Mouse (Mus musculus) lung, adult 18-20 months (tissue): ENCODE results near the gene Zbtb17.

Experiments
- DNase-seq, 2 experiments: peaks; one replicate each; pipeline ENCODE4 v3.0.0; 2022; ENCODE audit warnings: mixed read lengths in 2 of 2

The Zbtb17 gene

DNA sequence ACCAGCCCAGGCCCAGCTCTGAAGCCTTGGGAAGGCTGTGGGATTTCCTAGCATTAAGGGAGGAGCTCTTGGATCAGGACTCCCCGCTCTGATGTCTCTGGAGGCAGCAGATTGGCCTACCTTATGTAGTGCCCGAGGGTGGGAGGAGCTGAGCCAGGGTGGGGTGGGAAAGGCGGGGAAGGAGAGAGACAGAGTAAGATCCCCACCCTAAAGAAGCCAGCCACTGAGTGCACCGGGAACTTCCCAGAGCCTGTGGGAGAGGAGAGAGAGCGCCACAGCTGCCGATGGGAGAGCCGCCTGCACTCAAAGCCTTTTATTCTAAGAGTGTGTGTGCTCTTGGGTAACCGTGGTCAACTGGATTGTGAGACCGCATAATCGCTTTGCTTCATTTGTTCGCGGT lies 16.6 kb downstream of the Zbtb17 start:
- DNase-seq, result no peak

- DNase-seq, result no peak
Observed at GRCm38 (mm10) chr4:141461576-141461975, 17.1 kb downstream of the Zbtb17 start.

GRCm38 (mm10) chr4:141463472-141463871 lies 19.0 kb downstream of the Zbtb17 start:
- DNase-seq, result no peak

- no peak for DNase-seq
Observed at GRCm38 (mm10) chr4:141464722-141465121, 20.3 kb downstream of the Zbtb17 start.

DNA sequence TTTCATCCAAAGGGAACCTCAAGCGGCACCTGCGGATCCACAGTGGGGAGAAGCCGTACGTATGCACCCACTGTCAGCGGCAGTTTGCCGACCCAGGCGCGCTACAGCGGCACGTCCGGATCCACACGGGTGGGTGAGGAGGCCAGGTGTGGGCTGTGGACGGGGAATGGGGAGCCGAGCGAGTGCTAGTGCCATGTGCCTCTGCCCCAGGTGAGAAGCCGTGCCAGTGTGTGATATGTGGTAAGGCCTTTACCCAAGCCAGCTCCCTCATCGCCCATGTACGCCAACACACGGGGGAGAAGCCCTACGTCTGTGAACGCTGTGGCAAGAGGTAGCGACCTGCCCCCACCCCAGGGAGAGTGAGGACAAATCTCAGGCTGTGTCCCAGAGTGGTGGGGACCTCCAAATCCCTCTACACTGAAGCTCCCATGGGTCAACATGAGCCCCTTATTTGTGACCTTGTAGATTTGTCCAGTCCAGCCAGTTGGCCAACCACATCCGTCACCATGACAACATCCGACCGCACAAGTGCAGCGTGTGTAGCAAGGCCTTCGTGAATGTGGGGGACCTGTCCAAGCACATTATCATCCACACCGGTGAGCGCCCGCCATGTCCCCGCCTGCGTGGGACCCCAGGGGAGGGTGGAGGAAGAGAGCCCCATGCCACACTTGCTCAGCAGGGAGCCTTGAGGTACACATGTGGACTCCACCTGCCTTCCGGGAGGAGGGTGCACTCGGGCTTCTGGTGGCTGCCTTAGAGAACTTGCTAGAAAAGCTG lies 21.2 kb downstream of the Zbtb17 start:
- no peak for DNase-seq

- DNase-seq, result no peak
Observed at GRCm38 (mm10) chr4:141466289-141466795, 21.9 kb downstream of the Zbtb17 start.

GRCm38 (mm10) chr4:141466844-141467580 lies 22.6 kb downstream of the Zbtb17 start:
- DNase-seq, result no peak

GRCm38 (mm10) chr4:141467581-141467927 lies 23.1 kb downstream of the Zbtb17 start:
- no peak for DNase-seq

DNA sequence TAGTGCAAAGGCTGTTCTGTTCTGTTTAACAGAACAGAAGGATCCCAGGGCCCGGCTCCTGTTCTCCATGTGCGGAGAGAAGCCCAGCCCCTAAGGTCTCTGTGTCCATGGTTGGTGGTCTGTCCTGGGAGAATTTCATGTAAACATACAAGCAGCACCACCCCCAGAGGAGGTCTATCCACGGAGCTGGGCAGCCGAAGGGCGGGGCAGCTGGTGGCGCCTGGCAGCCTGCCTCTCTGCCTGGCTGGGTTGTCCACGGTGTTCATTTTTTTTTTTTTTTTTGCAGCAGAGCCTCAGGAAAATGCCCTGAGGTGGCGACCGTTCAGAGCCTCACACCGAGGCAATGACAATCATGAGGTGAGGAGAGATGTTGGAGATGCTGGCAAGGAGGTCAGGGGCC lies 24.1 kb downstream of the Zbtb17 start:
- DNase-seq, result no peak

DNA sequence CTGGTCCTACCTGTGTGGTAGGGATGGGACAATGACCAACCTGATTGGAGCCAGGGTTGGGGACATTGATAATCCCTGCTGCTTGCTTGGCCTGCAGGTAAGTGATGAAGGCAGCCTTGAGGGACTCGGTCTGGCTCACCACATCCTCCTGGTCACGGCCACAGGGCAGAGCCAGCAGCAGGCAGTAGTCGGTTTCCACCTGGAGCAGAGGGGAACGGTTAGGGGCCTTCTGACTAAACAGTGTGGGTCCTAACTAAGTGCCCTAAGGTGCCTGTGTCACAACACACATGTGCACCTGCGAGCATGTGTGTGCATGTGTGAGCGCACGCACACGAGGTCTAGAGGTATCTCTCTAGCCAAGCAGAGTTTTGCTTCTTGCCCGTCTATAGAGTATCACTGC lies 24.9 kb downstream of the Zbtb17 start:
- no peak for DNase-seq

GRCm38 (mm10) chr4:141471491-141471890 lies 27.0 kb downstream of the Zbtb17 start:
- DNase-seq, result no peak

- no peak for DNase-seq
Observed at GRCm38 (mm10) chr4:141472641-141473321, 28.3 kb downstream of the Zbtb17 start.

DNA sequence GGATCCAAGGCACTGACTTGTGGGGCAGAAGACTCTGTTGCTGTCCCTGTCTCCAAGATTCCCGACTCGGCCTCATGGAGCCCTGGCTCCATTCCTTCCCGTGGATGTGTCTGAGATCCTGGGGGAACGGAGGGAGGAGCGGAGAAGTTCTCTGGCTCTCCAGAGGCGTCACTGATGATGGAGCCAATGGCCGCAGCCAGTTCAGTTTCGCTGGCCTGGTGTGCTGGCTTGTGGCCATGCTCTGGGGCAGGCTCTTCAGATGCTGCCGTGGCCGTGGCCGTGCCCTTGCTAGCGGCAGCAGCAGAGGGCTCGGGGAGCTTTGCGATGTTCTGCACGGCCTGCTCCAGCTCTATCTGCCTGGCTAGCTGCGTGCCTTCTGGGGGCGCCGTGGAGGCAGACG lies 30.0 kb downstream of the Zbtb17 start:
- no peak for DNase-seq

- DNase-seq, result peak; percentile 56 to 71
Observed at GRCm38 (mm10) chr4:141477681-141478102, 33.2 kb downstream of the Zbtb17 start.

GRCm38 (mm10) chr4:141478225-141478624 lies 33.8 kb downstream of the Zbtb17 start:
- DNase-seq, result no peak

DNA sequence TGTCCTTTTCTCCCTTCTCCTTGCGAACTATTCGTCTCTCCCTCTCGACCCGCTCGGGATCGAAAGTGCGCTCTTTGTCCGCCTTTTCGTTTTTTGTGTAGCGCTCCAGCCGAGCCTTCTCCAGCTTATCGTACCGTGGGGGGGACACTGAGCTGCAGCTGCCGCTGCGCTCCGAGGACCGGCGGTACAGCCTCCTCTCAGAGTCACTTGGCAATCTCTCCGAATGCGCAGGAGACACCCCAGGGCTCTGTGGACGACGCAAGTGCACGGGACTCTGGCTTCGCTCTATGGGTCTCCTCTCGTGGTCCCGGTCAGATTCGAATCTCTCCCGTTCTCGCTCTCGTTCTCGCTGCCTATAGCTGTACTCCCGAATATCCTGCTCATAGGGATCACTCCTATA lies 34.3 kb downstream of the Zbtb17 start:
- no peak for DNase-seq

DNA sequence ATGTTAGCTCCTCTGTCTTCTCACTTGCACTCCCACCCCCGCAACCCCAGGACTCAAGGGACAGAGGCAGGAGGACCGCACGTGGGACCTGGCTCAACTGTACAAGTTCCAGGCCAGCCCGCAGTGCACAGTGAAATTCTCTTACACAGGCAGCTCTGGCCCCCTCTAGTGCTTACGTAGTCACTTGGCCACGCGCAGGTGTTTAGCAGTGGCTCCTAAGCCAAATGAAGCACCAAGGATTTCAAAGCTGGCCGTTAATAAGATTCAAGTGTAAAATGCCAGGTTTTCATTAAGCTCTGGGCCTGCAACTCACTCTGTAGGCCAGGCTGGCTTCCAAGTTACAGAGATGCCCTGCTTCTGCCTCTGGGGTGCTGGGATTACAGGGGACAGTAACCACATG lies 35.0 kb downstream of the Zbtb17 start:
- no peak for DNase-seq

GRCm38 (mm10) chr4:141484071-141484470 lies 39.6 kb downstream of the Zbtb17 start:
- DNase-seq, result no peak

- DNase-seq, result no peak
Observed at GRCm38 (mm10) chr4:141487581-141487980, 43.1 kb downstream of the Zbtb17 start.

DNA sequence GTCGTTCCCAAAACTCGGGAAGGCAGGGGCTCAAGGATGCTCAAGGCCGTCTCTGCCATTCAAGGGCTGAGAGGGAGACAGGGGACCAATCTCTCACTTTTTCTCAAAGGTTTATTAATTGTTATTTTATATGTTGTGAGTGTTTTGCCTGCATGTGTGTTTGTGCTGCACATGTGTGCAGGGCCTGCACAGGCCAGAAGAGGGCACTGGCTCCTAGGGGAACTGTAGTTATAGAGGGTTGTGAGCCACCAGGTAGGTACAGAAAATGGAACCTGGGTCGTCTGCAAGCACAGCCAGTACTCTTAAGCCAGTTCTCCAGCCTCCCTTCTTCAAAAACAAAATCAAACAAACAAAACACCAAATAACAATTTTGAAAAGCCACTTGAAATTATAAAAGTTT lies 44.2 kb downstream of the Zbtb17 start:
- no peak for DNase-seq

GRCm38 (mm10) chr4:141500637-141501036 lies 56.2 kb downstream of the Zbtb17 start:
- DNase-seq, result peak in 1 of 2 experiments; percentile 28

GRCm38 (mm10) chr4:141501058-141501457 lies 56.6 kb downstream of the Zbtb17 start:
- DNase-seq, result no peak

DNA sequence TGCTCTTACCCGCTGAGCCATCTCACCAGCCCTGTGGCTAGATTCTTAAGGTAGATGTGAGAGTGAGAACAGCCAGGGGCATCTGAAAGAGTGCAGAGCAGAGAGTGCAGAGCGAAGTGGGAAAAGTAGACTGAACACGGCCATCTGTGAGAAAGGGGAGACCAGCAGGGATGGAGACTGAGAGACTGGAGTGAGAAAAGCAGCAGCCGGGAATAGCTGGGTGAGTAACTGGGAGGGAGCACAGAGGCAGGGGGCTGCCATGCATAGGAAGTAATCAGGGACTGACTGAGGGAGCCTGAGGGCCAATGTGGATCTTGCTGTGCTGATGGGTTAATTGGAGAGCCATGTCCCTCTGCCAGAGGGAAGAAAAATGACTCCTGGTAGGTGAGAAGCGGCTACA lies 58.3 kb downstream of the Zbtb17 start:
- no peak for DNase-seq

GRCm38 (mm10) chr4:141504471-141504870 lies 60.0 kb downstream of the Zbtb17 start:
- peak; percentile 54 to 67 for DNase-seq
